ENCODE assay signal across 14 mouse cellular contexts in genomic region chr19:61285033-61285432, GRCm38 (mm10). TPM values are rescaled to one million over a fixed set of nuclear protein-coding genes. Genes with fewer than 3 reads are reported as not detected.
"Had no signal": no experiment of that assay in that cellular context is flagged by ENCODE, and none has a peak within 500 bp of the region (broad histone marks: within the 10 kb centered on the region; RNA-seq: fewer than 3 reads in every experiment).

No protein-coding gene starts in this region.

RNA-seq across cellular contexts. Expression of gene Gm21060, which starts 11.8 kb away (rescaled TPM):
- total RNA-seq: neutrophil, adult 5-6 weeks had no signal
- polyA plus RNA-seq: neural tube, embryonic 13.5 days; neural tube, embryonic 14.5 days; neural tube, embryonic 15.5 days; small intestine, adult 2 months; spleen, adult 2 months; stomach, embryonic 14.5 days; stomach, embryonic 15.5 days; stomach, embryonic 16.5 days; stomach, postnatal 0 days; testis, adult 2 months; thymus, adult 2 months; thymus, postnatal 0 days; urinary bladder, adult 2 months had no signal
